Mouse (Mus musculus) heart, postnatal 0 days (tissue): Measurements from ENCODE around the gene Robo1. TPM values are rescaled to one million over a fixed set of nuclear protein-coding genes. Genes with fewer than 3 reads are reported as not detected.

ENCODE experiments used
- ATAC-seq: fragments of 200-750 bp; cut with Nextera tagmentation; 2 replicates; pipeline ENCODE4 v1.8.0; 2017; ENCODE audit warnings: low read depth, moderate number of reproducible peaks, moderate library complexity; ENCODE audit not compliant: insufficient read depth
- DNase-seq: peaks from one replicate; pipeline ENCODE4 v3.0.0-alpha.2; 2016; ENCODE audit warnings: low spot score
- H3K27ac ChIP-seq: fragments of 300-500 bp; sonication (generic); 2 replicates; pipeline ENCODE4 v1.5.1; 2014; ENCODE audit warnings: low read depth, mild to moderate bottlenecking
- H3K27me3 ChIP-seq: fragments of 300-500 bp; sonication (generic); 2 replicates; pipeline ENCODE4 v1.6.1; 2014; ENCODE audit warnings: low read length, mixed read lengths; ENCODE audit not compliant: control insufficient read depth, insufficient read depth
- H3K36me3 ChIP-seq: fragments of 300-500 bp; sonication (generic); replicated peaks from 2 replicates; pipeline ENCODE4 v1.6.1; 2014; ENCODE audit warnings: low read length, mixed read lengths; ENCODE audit not compliant: control insufficient read depth, insufficient read depth
- H3K4me1 ChIP-seq: fragments of 300-500 bp; sonication (generic); 2 replicates; pipeline ENCODE4 v1.6.1; 2014; ENCODE audit warnings: antibody characterized with exemption; ENCODE audit not compliant: control insufficient read depth, insufficient read depth
- H3K4me2 ChIP-seq: fragments of 300-500 bp; sonication (generic); 2 replicates; pipeline ENCODE4 v1.6.1; 2014; ENCODE audit warnings: low read depth, mild to moderate bottlenecking, low read length, moderate library complexity
- H3K4me3 ChIP-seq: fragments of 300-500 bp; sonication (generic); 2 replicates; pipeline ENCODE4 v1.5.1; 2014; ENCODE audit warnings: low read depth, low read length
- H3K9ac ChIP-seq: fragments of 300-500 bp; sonication (generic); replicated peaks from 2 replicates; pipeline ENCODE4 v1.6.1; 2014; ENCODE audit warnings: low read depth, low read length, mixed read lengths
- H3K9me3 ChIP-seq: fragments of 300-500 bp; sonication (generic); replicated peaks from 2 replicates; pipeline ENCODE4 v1.6.1; 2016; ENCODE audit warnings: low read length; ENCODE audit not compliant: control insufficient read depth
- CTCF ChIP-seq: IDR thresholded peaks from 2 replicates; pipeline ENCODE4 v1.5.1; 2016; ENCODE audit warnings: antibody characterized with exemption, control low read depth, low read depth
- EP300 ChIP-seq: IDR thresholded peaks from 2 replicates; pipeline ENCODE4 v1.6.1; 2016; ENCODE audit warnings: antibody characterized with exemption, low read depth
- WGBS: fragments of 180-500 bp; shearing (Covaris S2); extraction: QIAGEN DNeasy Blood & Tissue Kit; methylation state at CpG from one replicate; pipeline ENCODE4 v1.1.7; 2014; 5-methylcytosine and 5-hydroxymethylcytosine counted together
- polyA plus RNA-seq: library from polyadenylated mRNA; unstranded; fragments of >200 nt; fragmentation: Nextera tagmentation; extraction: Ambion mirVana; gene quantifications from 2 replicates; pipeline ENCODE4 v1.2.1, GENCODE M21; 2015
- total RNA-seq: library from RNA; depleted of rRNA; stranded (reverse); fragments of >200 nt; gene quantifications from 2 replicates; pipeline ENCODE4 v1.2.3, GENCODE M21; 2014; ENCODE audit warnings: low replicate concordance

The Robo1 gene
- total and polyA plus RNA-seq, 2 experiments from 2014 or later: 2.8 to 4.0 TPM

DNA sequence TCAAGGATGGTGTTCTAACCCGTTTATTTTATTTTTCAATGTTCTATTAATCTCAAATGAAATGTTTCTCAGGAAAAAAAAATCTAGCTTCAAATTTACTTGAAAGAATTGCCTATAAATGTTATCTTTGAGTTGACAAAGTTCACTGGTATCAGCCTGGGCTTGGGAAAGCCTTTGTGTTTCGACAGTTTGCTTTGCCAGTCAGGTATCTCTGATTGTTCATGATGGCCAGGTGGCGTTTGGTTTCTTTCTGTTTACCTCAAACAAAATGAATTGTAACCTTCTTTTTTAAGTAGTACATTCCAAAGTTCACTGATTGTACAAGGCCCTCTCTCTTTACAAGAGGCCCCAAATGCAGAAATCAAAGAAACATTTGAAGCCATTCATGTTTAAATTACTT lies 611.9 kb downstream of the Robo1 start:
- no peak for DNase-seq

DNA sequence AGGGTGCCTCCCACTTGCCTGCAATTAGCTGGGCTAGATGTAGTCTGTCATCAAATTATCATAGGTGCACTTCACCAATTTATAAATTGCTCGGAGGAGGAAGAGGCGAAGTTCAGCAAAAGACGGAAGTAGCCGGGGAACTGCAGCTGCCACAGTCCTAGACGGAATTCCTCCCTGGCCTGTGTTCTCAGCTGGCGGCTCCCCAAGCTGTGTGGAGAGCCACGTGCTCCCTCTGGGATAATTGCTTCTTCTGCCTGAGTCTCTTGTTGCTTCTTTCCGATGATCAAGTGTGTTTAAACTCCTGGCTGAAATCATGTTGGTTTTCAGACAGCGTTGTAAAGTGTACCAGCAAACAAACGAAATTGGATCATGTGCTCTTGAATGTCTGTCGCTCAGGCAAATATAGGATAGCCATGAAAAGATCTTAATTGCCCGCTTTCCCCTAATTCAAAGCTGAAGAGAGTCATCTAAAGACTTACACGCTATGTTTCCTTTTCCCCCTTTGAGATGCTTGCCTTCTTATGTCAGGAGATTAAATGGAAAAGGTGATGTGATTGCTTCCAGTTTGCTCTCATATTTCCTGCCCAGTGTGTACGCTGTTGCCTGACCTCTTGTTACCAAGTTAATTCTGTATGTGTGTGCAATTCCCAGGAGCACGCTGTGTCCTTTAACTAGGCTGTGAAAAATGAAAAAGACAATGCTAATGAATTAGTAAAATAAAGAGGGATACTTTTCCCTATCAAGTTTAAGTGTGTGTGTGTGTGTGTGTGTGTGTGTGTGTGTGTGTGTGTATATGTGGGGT lies 616.5 kb downstream of the Robo1 start:
- no peaks in the 10 kb centered on the region for H3K27me3 ChIP-seq
- no peak overlapping the region for H3K27ac ChIP-seq
- 0 out of 2 replicates have a peak overlapping the region, but pooled peaks have one; percentile 3 for H3K9ac ChIP-seq
- peak overlapping the region; percentile 54 for H3K4me2 ChIP-seq
- peak overlapping the region; percentile 21; the same call in 1 of the 2 replicates for H3K4me3 ChIP-seq
- no peaks in the 10 kb centered on the region for H3K9me3 ChIP-seq
- H3K36me3 ChIP-seq: no peaks in the 10 kb centered on the region
- ATAC-seq (peak; percentile 74), DNase-seq (peak; percentile 55)
- no peak for TF ChIP-seq CTCF
- no peak for TF ChIP-seq EP300
- no peaks in the 10 kb centered on the region for H3K4me1 ChIP-seq
- 24% methylated on average over 15 of the region's 15 CpGs for WGBS

More for the DNA sequence above, 611.9 kb downstream of the Robo1 start:
- no peaks in the 10 kb centered on the region for H3K36me3 ChIP-seq
- TF ChIP-seq CTCF (no peak), EP300 (no peak)
- H3K9ac ChIP-seq: no peak overlapping the region
- ATAC-seq: no peak
- no peak overlapping the region for H3K4me3 ChIP-seq
- H3K9me3 ChIP-seq: no peaks in the 10 kb centered on the region
- H3K27me3 ChIP-seq: no peaks in the 10 kb centered on the region
- H3K4me2 ChIP-seq: no peak overlapping the region
- 78% methylated on average over 3 of the region's 3 CpGs for WGBS
- H3K27ac ChIP-seq: no peak overlapping the region
- no peaks in the 10 kb centered on the region for H3K4me1 ChIP-seq

DNA sequence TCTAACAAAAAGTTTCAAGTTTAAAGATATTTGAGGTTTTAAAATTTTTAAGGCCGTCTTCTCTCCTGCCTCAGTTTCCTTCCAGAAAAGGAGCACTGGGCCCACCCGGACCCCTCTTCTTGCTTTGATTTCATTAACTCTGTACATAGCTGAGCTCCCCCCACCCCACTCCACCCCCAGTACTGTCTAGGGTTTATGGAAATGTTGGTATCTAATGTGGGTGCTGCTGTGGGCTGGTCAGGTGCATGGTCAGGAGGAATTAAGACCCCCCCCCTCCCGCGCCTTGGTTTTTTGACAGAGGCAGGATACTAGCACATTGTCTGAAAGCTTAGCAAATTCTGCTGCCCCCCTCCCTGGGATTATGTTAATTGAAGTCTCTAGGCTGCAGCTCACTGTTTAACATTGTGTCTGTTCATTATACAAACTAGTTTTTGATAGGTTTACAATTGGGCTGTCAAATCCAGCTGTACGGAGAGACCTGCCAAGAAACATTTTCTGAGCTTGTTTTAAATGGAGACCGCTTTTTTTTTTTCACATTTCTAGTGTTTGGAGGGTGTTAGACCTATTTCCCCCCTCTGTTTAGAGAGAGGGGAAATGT lies 620.5 kb downstream of the Robo1 start:
- Histone ChIP-seq H3K27ac (no peak overlapping the region), H3K4me1 (no peaks in the 10 kb centered on the region), H3K9me3 (no peaks in the 10 kb centered on the region), H3K36me3 (no peaks in the 10 kb centered on the region), H3K27me3 (no peaks in the 10 kb centered on the region), H3K4me2 (no peak overlapping the region), H3K9ac (no peak overlapping the region), H3K4me3 (no peak overlapping the region)
- ATAC-seq (no peak), DNase-seq (no peak)
- TF ChIP-seq CTCF (no peak), EP300 (no peak)
- 78% methylated on average over 6 of the region's 6 CpGs for WGBS

DNA sequence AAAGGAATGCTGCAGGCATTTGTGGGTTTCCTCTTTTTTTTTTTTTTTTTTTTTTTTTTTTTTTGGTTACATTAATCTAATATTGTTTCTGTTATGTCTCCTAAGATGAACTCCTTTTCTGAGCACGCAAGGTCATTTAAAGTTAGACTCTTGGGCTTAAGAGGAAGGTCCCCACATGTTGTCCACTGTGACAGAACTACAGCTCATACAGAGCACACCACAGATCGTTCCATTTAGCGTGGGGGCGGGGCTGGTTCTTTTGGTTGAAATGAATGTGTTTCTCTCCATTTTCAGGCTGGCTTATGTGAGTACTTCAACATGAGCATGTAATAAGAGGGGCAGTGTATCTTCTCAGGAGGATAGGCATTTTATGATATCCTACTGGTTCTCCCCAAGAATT lies 622.8 kb downstream of the Robo1 start:
- no peak for DNase-seq
- Histone ChIP-seq H3K4me1 (no peaks in the 10 kb centered on the region), H3K27me3 (no peaks in the 10 kb centered on the region), H3K9me3 (no peaks in the 10 kb centered on the region), H3K9ac (no peak overlapping the region), H3K4me2 (no peak overlapping the region), H3K36me3 (no peaks in the 10 kb centered on the region), H3K27ac (no peak overlapping the region), H3K4me3 (no peak overlapping the region)
- WGBS: 79% methylated on average over 4 of the region's 4 CpGs
- TF ChIP-seq CTCF (no peak), EP300 (no peak)
- no peak for ATAC-seq

DNA sequence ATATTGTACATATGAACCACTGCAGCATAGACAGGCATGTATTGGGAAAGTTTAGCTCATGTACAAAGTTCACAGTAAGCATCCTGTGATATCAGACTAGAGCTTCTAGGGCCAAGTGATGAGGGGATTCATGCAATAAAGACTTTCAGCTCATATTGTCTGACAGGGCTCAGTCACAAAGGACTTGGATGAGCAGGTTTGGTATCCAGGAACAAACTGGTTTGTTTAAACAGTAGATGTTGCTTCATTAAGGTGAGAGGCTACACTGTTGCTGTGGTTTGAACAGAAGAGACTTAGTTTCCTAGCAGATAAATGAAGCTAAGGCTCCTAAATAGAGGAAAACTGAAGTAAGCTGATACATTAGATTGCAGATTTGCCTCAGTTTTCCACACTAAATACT lies 626.8 kb downstream of the Robo1 start:
- TF ChIP-seq EP300 (no peak), CTCF (no peak)
- Histone ChIP-seq H3K9ac (no peak overlapping the region), H3K9me3 (no peaks in the 10 kb centered on the region), H3K4me1 (no peaks in the 10 kb centered on the region), H3K36me3 (no peaks in the 10 kb centered on the region), H3K4me3 (no peak overlapping the region), H3K4me2 (no peak overlapping the region), H3K27ac (no peak overlapping the region), H3K27me3 (no peaks in the 10 kb centered on the region)
- DNase-seq: no peak
- no peak for ATAC-seq
